Mouse (Mus musculus): Measurements from ENCODE around the gene Dnaja4.
A peak's percentile ranks its signal among the peaks of the same experiment; 100 is the strongest.
"Not testable (repeated sequence)": the region's sequence is repeated elsewhere in the genome, so short reads cannot be mapped to it uniquely, and the experiment has no call there.

Gene Dnaja4

DNA sequence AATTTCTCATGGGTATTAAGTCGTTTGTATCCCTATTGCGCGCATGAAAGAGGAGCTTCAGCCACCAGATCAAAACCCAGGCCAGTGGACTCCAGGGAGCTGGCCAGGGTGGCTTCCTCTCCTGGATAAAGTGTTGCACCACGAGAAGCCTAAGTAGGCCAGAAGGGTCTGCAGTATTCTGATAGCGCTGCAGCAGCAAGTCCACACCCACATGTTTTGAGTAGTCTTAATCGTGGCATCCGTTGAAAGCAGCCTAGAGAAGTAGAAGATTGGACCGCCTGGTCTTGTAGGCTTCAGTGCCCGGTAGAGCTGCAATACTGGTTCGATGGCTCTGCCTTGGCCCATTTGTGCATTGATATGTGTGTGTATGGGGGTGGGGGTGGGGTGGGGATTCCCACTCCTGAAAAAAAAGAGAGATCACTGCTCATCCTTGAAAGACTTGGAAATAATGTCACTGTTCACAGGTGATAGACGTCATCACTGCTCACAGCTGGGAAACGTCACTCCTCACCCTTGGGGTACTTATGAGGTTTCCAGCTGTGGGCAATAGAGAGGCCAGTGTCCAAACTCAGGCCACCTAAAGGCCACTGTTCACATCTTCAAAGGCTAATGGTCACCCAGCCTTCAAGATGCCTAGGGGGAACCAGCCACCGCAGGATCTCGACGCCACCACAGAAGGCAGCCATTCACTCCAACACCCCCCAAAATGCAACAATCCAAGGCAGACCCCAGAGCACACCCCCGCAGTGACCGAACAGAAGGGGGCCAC, at the start of gene Dnaja4:
Gene Dnaja4 (plus strand): TSS at position 556 of the 769 bp plus-strand sequence.
- peak; percentile 85 for DNase-seq

DNA sequence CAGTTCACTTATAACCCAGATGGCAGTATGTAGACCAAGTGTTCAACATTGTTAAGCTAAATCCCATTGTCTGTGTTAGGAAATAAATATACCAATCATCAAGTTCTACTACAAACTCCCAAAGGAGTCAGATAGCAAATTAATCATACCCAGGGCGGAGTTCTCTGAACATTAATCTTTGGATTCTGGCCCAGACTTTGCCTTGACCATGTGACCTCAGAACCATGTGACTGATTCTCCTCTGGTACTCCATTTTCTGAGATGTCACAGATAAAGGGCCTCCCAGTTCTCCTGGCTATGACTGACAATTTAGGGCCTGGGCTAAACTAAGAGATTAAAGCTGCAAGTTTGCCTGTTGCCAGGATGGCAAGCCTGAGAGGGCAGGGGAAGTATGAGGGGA, 49.3 kb upstream of the Dnaja4 start:
- DNase-seq, result no peak

DNA sequence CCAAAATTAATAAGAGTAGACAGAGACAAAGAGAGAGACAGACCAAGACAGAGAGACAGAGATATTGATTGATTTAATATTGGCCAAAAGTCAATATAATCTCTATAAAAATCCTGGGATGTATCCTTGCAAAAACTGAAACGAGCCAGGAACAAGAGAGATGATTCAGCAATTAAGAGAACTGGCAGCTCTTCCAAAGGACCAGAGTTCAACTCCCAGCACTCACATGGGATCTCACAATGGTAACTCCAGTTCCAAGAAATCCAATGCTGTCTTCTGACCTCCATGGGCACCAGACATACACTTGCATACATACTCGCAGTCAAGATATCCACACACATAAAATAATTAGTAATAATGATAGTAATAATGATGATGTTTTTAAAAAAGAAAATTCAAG, 45.9 kb upstream of the Dnaja4 start:
- no peak for DNase-seq

DNA sequence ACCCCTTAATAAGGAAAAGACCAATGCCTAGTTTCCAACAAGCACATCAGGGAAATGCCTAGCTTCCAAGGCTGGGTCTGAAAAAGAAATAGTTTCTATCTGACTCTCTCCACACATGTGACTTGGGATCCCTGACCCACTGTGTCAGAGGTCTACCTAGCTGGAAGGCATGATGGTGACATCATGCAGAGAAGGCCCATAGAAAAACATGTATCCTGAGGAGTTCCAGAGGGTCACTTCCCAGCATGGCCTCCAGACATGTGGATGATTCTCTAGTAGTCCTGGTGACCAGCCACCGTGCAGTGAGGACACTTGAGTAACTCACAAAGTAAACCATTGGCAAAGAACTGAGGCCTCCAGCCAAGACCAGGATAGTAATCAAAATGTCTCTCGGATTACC, 42.8 kb upstream of the Dnaja4 start:
- no peak for DNase-seq

DNA sequence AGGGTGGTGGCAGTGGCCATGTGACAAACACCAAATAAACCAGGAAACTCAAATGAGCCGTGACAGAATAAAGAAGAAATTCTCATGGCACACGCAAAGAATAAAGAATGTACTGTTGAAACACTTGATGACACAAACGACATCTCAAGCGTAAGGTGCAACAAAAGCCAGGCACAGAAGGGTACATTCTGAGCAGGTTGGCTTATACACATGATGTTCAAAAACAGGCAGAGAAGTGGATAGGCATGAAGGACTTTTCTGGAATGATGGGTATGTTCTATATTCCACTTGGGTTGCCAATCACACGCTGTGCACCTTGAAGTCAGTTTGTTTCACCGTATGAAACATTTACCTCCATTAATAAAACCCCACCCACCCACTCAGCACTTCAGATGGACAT, 42.3 kb upstream of the Dnaja4 start:
- no peak for DNase-seq

DNA sequence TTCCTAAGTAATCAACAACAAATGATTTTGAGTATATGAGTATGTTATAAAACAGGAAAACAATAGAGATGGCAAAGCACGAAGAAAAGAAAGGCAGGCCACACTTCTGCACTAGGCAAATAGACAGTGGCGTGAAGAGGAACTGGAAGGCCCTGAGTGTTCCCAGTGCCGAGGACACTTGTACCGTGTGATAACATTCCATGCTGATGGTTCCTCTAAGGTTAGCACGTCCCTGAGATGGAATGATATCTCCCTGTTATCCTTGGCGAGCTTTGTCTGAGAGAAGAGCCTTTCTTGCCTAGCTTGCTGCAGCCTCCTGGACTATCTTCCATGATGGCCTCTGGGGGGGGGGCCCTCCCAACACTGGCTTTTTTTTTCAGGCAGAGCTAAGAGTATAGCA, 39.9 kb upstream of the Dnaja4 start:
- DNase-seq, result no peak

DNA sequence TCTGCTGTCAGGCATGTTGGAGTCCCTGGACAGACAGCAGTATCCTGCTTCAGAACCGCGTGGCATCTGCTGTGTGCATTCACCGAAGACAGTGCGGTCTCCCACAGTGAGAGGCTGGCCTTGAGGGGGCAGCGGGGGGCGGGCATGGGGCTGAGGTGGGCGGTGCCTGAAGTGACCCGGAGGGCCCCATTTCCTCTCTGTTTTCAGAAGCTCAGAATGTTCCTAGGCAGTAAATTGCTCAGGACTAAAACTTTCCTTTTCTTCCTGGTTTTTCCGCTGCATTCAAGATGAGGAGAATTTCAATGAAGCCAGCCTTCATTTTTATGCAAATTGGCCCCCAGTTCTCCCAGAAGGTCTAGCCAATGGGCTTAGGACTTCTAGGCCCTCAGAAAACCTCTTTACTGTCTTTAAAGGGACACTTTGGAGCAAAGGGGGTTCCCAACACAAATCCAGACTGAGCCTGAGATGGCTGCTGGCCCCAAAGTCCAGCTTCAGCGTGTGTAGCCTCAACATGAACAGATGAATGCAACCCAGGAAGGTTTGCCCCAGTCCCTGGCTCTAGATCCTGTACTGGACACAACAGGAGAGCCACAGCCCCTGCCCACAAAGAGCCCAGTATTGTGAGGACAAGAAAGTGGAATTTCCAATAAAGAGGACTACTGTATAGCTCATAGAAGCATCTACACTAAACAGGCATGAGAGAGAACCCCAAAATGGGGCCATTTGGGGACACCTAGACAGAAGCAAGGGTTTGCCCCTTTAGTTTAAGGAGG, 36.9 kb upstream of the Dnaja4 start, which contains the start of gene Acsbg1:
Gene Acsbg1 (minus strand): TSS at position 266 of the 773 bp plus-strand sequence.
- no peak for DNase-seq

DNA sequence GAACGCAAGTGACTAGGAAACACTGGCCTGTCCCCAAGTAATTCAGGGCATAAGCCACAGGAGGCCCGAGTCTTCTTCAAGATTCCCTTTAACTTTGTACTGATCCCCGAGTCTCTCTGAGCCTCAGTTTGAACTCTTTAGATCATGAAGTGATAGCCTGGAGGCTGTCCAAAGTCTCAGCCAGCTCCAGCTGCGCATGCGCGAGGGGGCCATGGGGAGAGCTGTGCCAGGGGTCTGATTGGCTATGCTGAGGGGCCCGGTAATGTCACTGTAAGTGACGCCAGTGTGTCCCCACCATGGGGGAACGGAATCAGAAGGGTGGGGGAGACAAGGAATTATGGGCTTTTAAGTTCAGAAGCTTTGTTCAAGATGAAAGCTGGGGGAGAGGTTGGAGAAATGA, 34.3 kb upstream of the Dnaja4 start:
- DNase-seq, result no peak

DNA sequence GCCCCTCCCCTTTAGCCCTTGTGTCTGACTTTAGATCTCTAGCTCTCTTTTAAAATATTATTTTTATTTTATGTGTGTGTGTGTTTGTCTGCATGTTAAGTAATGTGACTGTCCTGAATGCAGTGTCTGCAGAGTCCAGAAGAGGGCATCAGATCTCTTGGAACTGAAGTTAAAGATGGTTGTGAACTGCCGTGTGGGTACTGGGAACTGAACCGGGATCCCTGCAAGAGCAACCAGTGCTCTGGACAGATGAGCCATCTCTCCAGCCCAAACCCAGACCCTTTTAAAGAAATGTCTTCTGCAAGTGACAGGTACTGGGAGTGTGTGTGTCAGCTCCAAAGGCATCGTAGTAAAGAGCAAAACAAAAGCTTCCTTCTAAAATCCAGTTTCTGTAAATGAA, 32.6 kb upstream of the Dnaja4 start:
- DNase-seq, result no peak

DNA sequence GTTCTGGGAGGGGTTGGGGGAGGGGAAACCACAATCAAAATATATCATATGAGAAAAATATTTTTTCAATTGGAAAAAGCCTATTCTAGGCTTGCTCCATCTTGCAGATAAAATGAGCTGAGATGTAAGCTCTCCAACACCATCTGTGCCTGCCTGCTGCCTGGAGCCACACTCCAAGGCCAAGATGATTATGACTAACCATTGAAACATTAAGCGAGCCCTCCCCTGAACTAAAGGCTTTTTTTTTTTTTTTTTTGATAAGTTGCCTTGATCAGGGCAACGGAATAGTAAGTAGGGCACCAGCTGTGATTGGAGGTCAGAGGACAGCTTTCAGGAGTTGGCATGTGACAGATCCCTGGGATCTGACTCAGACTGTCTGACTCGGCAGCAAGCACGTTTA, 30.2 kb upstream of the Dnaja4 start:
- DNase-seq, result no peak

DNA sequence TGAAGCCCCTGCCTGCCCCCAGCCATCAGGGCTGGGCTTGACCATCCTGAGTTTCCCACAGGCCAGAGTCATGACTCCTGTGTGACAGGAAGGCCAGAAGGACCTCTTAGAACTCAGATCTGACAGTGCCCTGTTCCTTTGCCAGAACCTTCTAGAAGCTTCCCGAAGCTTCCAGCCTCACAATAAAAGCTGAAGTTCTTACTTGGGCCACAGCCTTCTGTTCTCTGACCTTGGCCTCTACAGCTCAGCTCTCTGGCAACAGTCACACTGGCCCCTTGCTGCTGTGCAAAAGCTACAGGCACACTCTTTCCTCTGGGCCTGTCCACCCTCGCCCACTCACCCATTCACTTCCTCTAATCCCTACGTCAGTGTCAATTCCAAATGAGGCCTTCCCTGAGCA, 26.7 kb upstream of the Dnaja4 start:
- no peak for DNase-seq

DNA sequence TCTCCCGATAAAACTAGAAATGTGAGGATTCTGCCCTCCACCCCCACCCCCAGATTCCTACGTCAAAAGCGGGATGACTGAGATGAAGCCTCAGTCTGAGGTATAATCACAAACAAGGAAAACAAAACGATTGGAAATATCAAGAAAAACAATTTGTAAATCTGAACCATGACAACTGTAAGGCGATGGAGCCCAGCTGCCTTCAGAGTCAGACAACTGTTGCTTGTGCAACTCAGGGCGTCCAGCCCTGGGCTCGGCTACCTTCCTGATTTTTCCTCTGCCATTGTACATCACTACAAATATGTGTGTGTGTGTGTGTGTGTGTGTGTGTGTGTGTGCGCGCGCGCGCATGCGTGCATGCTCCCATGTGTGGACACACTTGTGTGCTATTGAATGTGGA, 24.8 kb upstream of the Dnaja4 start:
- DNase-seq, result no peak

DNA sequence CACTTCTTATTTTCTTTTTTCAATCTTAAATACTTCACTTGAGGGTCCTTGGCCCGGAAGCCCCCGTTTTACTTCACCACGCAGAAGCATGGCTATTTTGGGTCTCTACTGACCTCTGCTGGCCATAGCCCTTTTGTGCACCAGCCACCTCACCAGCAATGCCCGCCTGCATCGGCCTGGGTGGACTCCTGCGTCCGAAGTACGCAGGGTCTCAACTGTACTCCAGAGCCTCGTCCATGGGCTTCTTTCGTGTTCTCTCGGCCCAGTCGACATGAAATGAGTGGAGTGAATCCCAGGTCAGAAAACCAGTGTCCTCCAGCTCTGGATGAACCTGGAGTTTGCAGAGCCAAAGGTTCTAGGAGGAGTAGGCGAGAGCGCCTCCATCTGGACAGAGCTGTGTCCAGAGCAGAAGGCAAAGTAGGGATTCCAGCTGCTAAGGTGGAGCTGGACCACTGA, 22.1 kb upstream of the Dnaja4 start:
- DNase-seq, result peak; percentile 76

DNA sequence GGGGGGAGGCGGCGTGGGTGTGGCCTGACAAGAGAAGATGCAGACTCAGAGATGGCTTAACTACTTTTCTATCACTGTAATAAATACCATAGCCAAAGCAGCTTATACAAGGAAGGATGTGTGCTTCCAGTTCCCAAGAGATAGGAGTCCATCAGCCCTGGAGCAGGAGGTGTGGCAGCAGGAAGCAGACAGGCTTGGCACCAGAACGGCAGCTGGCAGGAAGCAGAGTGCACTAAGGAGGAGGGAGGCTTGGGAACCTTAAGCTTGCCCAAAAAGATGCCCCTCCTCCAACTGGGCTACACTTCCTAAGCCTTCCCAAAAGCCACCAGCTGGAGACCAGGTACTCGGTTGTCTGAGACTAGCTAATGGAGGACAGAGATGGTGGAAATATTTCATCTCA, 15.8 kb upstream of the Dnaja4 start:
- no peak for DNase-seq

DNA sequence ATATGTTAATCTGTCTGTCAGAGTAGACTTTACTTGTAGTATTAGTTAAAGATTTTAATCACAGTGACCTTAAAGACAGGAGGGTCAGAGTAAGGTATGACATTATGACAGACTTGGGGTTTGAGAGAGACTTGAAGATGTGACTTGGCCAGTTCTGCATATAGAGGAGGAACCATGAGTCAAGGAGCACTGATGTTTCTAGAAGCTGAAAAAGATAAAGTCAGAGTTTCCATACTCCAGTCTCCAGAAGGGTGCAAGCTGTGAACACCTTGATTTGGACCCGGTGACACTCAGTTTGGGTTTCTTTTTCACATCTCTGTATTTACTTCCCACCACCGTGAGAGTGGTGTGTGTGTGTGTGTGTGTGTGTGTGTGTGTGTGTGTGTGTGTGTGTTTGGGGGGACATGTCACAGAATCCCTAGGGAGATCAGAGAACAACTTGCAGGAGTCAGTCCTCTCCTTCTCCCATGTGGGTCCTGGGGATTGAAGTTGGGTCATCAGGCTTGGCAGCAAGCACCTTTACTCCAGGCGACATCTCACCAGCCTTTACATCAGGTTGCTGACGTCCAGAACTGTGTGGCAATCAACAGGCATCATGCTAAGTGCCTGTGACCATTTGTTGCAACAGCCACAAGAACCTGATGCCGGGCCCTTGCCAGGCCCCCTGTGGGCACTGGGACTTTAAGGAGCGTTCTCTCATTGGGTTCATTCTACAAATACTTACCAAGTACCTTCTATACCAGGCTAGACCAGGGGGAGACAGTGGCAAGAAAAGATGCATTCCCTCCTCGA, 14.7 kb upstream of the Dnaja4 start:
- DNase-seq, result no peak

DNA sequence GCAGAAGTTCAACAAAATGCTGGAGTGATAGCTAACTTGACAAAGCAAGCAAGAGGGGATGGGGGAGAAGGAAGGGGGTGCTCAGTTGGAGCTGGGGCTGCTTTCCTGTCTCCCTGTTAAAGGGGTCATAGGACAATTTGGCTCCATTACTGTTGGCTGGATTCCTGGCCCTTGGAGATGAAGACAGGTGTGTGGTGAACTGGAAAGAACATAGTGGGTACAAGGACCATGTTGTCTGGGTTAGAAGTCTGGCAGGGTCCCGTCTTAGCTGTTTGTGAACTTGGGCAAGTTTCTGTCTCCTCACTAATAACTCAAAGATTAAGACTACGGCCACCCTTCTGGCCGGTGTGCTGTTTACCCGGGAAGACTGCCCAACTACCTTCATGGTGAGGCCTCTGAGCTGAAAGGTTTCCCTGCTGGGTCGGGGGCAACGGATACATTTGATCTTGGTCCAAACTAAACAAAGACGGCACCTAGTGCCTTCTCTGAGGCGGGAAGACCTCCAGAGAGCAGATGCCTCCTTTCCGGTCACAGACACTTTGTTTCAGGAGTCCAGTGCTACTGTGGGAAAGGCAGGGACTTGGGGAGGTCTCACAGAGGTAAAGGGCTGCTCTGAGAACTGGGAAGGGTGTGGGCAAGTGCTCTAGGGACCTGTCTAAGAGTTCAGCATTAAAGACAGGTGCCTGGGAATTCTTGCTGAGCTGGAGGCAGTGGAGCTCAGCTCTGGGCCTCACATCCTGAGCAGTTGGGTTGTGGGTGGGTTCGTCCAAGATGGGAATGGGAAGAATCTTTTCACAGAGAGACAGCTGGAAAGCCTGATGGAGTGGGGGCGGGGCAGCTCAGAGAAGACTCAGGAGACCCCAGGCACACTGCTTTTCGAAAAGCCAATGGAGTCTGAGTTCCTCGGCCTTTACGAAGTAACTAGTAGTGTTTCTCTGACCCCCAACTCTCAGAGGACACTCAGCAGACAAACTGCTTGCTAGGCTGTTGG, 11.1 kb upstream of the Dnaja4 start:
- no peak for DNase-seq

DNA sequence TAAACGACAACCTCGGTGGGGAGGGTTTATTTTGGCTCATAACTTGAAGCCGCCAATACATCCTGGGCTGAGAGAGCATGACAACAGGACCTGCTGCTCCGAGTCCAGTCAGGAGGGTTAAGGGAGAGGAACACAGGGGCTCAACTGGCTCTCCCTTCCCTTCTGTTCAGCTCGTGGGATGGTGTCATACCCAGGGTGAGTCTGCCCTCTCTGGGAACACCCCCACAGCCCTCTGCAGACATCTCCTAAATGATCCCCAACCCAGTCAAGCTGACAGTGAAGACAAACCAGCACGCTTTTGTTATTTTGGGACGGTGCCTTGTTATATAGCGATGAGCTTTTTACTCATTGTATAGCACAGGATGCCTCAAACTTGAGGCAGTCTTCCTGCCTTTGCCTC, 9.2 kb upstream of the Dnaja4 start:
- DNase-seq, result no peak

DNA sequence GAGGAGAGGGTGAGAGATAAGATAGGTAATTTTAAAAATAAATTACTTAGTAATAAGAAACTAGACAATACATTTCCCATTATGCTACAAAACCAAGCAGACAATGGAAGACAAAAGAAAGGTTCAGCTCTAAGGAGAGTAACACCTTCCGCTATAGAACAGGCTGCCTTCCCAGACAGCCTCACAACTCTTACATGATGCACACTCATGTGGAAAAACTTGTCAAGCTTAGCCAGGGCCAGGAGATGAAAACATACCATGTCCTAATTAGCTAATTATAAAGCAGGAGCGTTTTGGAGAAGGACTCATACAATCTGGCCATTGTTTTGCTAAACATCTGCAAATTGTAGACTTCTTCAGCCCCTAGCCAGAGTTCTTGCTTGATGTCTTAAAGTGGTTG, 8.0 kb upstream of the Dnaja4 start:
- not testable (repeated sequence) for DNase-seq

DNA sequence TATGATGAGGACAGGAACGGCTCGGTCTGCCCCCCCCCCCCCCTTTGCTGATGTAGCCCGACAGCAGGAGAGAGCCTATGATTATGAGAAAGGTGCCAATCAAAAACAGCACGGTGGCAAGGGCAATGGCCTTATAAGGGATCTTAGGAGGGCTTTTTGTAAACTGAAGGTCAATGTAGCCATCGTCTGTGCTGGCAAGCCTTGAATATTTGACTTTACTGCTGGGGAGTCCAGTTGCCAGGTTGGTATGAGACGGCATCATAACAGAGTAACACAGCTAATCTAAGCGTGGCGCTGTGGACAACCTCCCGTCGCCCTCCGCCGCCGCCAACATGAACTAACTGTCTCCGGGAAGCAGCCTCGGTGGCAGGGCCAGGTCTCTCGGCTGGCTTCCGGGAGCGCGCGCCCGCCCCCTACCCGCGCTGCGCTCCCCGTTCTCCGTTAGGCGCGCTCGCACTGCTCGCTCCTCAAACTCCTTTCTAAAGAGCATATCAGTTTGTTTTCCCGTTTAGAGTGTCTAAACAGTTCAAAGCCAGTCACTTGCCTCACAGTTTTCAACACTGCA, 7.3 kb upstream of the Dnaja4 start:
- peak; percentile 59 for DNase-seq

DNA sequence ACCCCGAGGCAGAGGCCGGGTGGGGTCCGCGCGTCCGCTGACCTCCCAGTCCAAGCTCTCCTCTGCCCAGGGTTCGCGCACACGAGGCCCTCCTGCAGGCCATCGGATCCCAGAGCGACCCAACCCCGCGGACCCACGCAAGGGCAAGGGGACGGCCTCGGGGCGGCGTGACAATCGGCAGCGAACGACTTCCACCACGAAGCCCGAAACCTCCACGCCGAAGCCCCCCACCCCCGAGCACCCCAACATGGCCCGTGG, 343 bp downstream of the Dnaja4 start:
- DNase-seq, result peak; percentile 58

DNA sequence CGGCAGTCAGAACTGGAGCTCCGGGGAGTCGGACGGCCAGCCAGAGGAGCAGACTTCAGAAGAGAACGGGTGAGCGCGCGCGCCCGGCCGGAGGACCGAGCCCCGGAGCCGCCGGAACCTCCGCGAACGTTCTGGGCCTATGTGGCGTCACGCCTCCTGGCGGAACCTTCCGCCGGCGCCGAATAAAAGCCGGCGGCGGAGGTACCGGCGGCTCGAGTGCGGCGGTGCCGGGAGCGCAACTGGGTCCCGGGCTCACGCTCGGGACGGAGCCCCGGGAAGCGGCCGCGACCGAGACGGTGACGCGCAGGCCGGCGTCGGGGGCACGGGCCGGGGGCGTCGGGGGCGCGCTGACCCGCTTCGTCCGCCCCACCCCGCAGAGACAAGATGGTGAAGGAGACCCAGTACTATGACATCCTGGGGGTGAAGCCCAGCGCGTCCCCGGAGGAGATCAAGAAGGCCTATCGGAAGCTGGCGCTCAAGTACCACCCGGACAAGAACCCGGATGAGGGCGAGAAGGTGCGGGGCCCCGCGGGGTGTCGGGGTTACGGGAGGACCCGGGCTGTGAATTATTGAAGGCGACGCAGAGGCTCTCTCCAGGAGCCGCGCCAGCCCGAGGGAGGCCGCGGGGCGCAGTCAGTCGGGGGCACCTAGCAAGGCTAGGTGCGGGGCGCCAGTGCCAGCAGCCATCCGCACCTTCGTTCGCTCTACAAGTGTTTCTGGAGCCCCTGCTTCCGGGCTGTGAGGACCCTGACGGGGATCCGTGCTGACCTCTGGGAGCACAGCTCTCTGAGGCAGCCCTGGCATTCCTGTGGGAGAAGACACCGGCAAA, 886 bp downstream of the Dnaja4 start:
- peak; percentile 83 for DNase-seq

Measured in liver (tissue).